Mouse (Mus musculus): ENCODE measurements at regions not wholly inside any gene's neighbourhood (a gene's known extent, or its start where the extent isn't known, plus 50 kb on each side); places are given as distances from the start of the nearest gene placed in this dataset.

- CTCF ChIA-PET, result no interaction called here
- POLR2A ChIA-PET, result interaction anchor here (0.6 to 1.4 kb wide), 6 partner anchors 16 to 252 kb away, joined by 3 to 7 read pairs (median 3); partner anchors contain the start of gene Irf2bp2 (in 1 of the 4)
Observed at GRCm38 (mm10) chr8:126845530-126846187, 100.0 kb downstream of the Tomm20 start.

GRCm38 (mm10) chr8:126844627-126845026 lies 101.0 kb downstream of the Tomm20 start:
- ChIA-PET CTCF (no interaction called here), POLR2A (interaction anchor here in 1 of 4 experiments (1.0 kb wide), 1 partner anchor 22 kb away, joined by 3 read pairs; no protein-coding TSS in a partner anchor)

- ChIA-PET POLR2A (interaction anchor here in 1 of 4 experiments (0.6 to 0.8 kb wide), 4 partner anchors 24 to 377 kb away, joined by 3 to 4 read pairs (median 3); no protein-coding TSS in a partner anchor), CTCF (no interaction called here)
Observed at GRCm38 (mm10) chr8:126841187-126841586, 104.5 kb downstream of the Tomm20 start.

- POLR2A ChIA-PET, result interaction anchor here in 3 of 4 experiments (0.5 to 1.6 kb wide), 11 partner anchors 8 to 248 kb away, joined by 3 to 15 read pairs (median 4); no protein-coding TSS in a partner anchor
- CTCF ChIA-PET, result interaction anchor here in 1 of 4 experiments (0.7 to 1.3 kb wide), 2 partner anchors 91 to 358 kb away, joined by 3 to 4 read pairs; no protein-coding TSS in a partner anchor
Observed at GRCm38 (mm10) chr8:126839712-126840355, 105.8 kb downstream of the Tomm20 start.

DNA sequence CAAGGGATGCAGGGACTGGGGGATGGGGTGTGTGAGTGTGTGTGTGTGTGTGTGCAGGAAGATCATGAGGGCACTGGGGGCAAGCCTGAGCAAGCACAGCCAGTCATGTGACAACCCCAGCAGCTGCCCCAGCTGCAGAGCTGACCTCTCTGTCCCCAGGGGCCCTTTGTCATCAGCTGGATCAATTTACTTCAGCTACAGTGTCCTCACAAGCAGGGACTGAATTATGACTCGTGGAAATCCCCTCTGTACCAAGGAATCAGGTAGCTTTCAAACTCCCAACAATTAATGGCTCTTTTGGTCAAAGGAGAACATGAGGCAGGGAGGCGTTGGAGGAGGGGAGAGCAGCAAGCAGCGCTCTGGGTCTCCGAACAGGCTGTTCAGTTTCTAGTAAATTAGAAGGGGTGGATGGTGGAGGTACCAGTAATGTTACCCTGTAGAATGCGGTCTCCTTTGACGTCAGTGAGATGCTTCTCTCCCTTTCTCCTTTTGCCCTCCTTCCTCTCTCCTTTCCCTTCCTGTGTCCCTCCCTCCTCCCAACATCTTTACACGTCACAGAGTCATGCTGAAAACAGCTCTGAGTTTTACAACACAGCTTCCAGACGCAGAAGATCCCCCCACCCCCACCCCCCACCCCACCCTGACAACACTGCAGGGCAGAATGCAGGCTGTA lies 106.5 kb downstream of the Tomm20 start:
- ChIA-PET POLR2A (interaction anchor here in 3 of 4 experiments (0.5 to 1.6 kb wide), 12 partner anchors 8 to 247 kb away, joined by 3 to 8 read pairs (median 4); no protein-coding TSS in a partner anchor), CTCF (interaction anchor here in 2 of 4 experiments (0.6 to 1.3 kb wide), 3 partner anchors 46 to 661 kb away, joined by 3 to 6 read pairs (median 3); no protein-coding TSS in a partner anchor)

DNA sequence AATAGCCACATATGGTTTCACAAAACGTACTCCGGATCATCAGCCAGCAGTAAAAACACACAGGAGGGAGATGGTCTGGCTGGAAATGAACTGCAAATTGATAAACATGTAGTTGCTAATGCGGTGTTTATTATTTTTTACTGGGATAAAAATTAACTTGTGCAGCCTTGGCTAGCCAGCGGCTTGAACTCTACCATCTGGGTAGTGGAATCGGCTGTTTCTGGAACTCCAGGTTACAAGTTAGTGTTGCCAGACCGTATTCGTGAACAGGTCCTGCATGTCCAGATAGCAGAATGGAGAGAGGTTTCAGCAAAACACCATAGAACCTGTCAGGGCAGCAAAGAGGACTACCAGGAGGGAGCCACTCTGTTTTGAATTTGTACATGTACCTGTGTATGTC lies 107.4 kb downstream of the Tomm20 start:
- ChIA-PET POLR2A (interaction anchor here in 2 of 4 experiments (0.6 to 1.6 kb wide), 7 partner anchors 8 to 222 kb away, joined by 3 to 8 read pairs (median 4); no protein-coding TSS in a partner anchor), CTCF (interaction anchor here in 1 of 4 experiments (1.1 kb wide), 1 partner anchor 47 kb away, joined by 6 read pairs; no protein-coding TSS in a partner anchor)

- ChIA-PET CTCF (no interaction called here), POLR2A (interaction anchor here in 1 of 4 experiments (1.3 to 1.6 kb wide), 2 partner anchors 13 to 222 kb away, joined by 3 read pairs; no protein-coding TSS in a partner anchor)
Observed at GRCm38 (mm10) chr8:126837318-126838025, 108.2 kb downstream of the Tomm20 start.

DNA sequence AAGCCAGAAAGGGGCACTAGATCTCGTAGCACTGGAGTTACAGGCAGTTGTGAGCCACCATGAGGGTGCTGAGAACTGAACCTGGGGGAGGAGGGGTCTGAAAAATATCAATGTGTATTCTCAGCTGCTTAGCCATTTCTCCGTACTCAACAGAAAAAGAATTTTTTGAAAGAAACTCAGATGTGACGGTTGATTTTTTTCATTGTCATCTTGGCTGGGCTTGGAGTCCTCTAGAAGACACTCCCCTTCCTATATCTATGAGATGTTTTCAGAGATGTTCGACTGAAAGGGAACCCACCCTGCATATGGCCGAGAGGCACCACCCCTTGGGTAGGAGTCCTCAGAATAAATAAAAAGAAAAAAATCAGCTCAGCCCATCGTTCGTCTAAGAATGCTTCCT lies 110.1 kb downstream of the Tomm20 start:
- ChIA-PET POLR2A (no interaction called here), CTCF (no interaction called here)

DNA sequence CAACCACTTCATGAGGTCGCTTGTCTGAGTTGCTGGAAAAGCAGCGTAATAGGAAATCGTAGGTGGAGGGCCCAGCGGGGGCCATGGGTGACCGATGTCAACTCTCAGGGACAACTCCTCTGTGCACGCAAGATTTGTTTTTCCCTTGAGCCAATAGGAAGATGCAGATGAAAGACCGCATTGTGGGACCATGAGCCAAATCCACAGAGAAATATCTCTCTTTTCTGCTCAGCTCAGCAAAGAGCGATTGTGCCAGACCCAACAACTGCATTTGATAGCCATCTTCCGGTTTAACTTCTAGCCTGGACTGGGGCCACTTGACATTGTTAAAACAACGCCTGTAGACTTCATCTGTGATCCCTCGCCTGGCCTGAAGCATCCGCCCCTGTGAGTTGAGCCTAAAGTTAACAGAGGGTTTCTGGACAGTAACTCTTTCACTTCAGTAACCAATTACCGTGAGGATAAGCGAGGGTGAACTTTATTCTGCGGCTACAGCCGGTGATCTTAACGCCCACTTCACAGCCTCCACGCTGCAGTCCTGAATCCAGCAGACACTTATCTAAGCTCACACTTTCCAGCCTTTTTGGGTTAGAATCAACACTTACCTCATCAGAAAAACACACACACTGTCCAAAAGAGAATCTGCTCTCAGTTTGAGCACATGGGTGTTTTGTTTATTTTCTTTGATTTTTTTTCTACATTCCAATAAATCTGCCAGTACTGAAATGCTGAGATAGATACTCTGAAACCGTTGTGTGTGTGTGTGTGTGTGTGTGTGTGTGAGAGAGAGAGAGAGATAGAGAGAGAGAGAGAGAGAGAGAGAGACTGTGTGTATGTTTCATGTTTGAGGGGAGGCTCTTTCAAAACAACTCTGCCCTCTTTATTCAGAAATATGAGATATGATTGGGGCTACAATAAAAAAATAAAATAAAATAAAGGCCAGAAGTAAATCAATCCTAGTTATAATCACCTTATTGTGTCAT lies 111.9 kb downstream of the Tomm20 start:
- ChIA-PET POLR2A (interaction anchor here in 3 of 4 experiments (0.5 to 1.6 kb wide), 5 partner anchors 9 to 211 kb away, joined by 3 to 7 read pairs (median 3); no protein-coding TSS in a partner anchor), CTCF (interaction anchor here in 2 of 4 experiments (0.5 to 0.7 kb wide), 4 partner anchors 9 to 853 kb away, joined by 3 to 4 read pairs (median 4); no protein-coding TSS in a partner anchor)

GRCm38 (mm10) chr8:126833006-126833405 lies 112.6 kb downstream of the Tomm20 start:
- ChIA-PET POLR2A (interaction anchor here in 3 of 4 experiments (0.5 to 1.6 kb wide), 6 partner anchors 8 to 235 kb away, joined by 3 to 7 read pairs (median 3); no protein-coding TSS in a partner anchor), CTCF (interaction anchor here in 2 of 4 experiments (0.6 to 0.7 kb wide), 2 partner anchors 778 to 852 kb away, joined by 4 read pairs; no protein-coding TSS in a partner anchor)

- CTCF ChIA-PET, result interaction anchor here in 1 of 4 experiments (0.5 kb wide), 1 partner anchor 51 kb away, joined by 3 read pairs; no protein-coding TSS in a partner anchor
- POLR2A ChIA-PET, result interaction anchor here in 3 of 4 experiments (0.5 to 1.6 kb wide), 6 partner anchors 7 to 235 kb away, joined by 3 to 7 read pairs (median 3); partner anchors contain the start of gene Rbm34 (in 1 of the 3)
Observed at GRCm38 (mm10) chr8:126832163-126832978, 113.3 kb downstream of the Tomm20 start.

DNA sequence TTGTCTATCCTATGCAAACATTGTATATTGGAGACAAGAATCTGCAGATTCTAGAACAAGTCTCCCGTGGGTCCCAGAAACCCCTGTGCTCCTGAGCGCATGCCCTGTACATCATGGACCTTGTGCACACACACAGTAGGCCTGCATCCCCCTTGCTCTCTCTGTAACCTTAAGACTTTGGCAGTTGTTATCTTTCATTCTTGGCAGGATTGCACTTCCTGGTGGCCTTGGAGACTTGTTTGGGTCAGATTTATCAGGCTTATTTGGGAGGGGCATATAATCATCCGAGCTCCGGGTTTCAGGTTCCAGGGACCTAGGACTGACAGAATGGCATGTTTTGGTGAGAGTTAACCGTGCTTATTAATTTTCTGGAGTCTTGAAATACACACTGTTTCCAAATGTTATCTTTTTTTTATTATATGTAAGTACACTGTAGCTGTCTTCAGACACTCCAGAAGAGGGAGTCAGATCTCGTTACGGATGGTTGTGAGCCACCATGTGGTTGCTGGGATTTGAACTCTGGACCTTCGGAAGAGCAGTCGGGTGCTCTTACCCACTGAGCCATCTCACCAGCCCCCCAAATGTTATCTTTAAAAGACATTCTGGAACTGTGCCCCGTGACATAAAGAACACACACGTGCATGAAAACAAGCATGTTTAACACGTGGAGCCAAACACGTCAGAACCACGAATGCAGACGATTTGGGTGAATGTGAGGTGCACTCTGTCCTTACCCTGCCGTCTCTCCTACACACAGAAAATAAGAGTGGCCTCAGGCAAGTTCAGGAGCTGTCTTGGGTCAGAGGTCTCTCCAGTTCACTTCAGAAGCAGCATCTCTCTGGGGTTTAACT lies 114.1 kb downstream of the Tomm20 start:
- ChIA-PET CTCF (interaction anchor here in 1 of 4 experiments (0.6 kb wide), 1 partner anchor 100 kb away, joined by 3 read pairs; no protein-coding TSS in a partner anchor), POLR2A (interaction anchor here in 1 of 4 experiments (0.8 kb wide), 1 partner anchor 140 kb away, joined by 3 read pairs; the partner anchor contains the start of gene Rbm34)

GRCm38 (mm10) chr8:126830242-126830530 lies 115.5 kb downstream of the Tomm20 start:
- CTCF ChIA-PET, result interaction anchor here in 1 of 4 experiments (0.6 kb wide), 1 partner anchor 759 kb away, joined by 5 read pairs; no protein-coding TSS in a partner anchor
- POLR2A ChIA-PET, result interaction anchor here (0.5 to 1.7 kb wide), 11 partner anchors 9 to 242 kb away, joined by 3 to 8 read pairs (median 3); no protein-coding TSS in a partner anchor

- CTCF ChIA-PET, result interaction anchor here in 2 of 4 experiments (0.6 to 0.7 kb wide), 2 partner anchors 760 to 1765 kb away, joined by 4 to 5 read pairs; no protein-coding TSS in a partner anchor
- POLR2A ChIA-PET, result interaction anchor here (0.5 to 1.7 kb wide), 15 partner anchors 9 to 625 kb away, joined by 3 to 8 read pairs (median 3); no protein-coding TSS in a partner anchor
Observed at GRCm38 (mm10) chr8:126829376-126830241, 116.0 kb downstream of the Tomm20 start.
